Mouse (Mus musculus): ENCODE measurements at regions not wholly inside any gene's neighbourhood (a gene's known extent, or its start where the extent isn't known, plus 50 kb on each side); places are given as distances from the start of the nearest gene placed in this dataset.

GRCm38 (mm10) chr9:113478761-113479265 is 229.2 kb downstream of the Pdcd6ip start:
- no peak for TF ChIP-seq EP300 (IDR thresholded peaks at IDR 0.05; ENCODE audit: low read depth)
- no peak for TF ChIP-seq CTCF (IDR thresholded peaks at IDR 0.05; ENCODE audit: low read depth)

All from liver, postnatal 0 days (tissue).